Comparison of ENCODE assay signal across 17 mouse cellular contexts in the genomic region with DNA sequence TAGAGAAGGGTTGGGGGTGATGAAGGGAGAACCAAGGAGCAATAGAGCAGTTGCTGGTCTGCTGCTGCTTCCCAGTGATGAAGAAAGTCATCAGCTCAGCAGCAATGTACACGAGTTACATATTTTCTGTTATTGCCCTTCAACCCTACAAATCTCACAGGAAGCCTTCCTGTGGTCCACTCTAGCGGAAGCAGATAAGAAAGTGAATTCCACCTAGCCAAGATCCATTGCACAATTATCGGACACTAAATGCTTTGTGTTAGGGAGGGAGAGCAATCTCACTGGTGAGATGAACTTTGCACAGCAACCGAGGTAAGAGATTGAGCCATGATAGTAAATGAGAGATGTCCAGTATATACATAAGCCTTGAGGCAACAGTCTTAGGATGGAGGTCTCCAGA.
"Had no signal": no experiment of that assay in that cellular context is flagged by ENCODE, and none has a peak within 500 bp of the region (broad histone marks: within the 10 kb centered on the region; RNA-seq: fewer than 3 reads in every experiment).

No protein-coding gene starts in this region.

- H3K4me1 ChIP-seq: midbrain, embryonic 13.5 days; midbrain, embryonic 15.5 days; neural tube, embryonic 12.5 days; stomach, embryonic 15.5 days had no signal

- H3K9ac ChIP-seq: liver, postnatal 0 days; lung, embryonic 15.5 days; midbrain, embryonic 13.5 days; midbrain, embryonic 15.5 days; neural tube, embryonic 12.5 days; stomach, embryonic 15.5 days had no signal

- H3K27me3 ChIP-seq: lung, embryonic 15.5 days; midbrain, embryonic 13.5 days; midbrain, embryonic 15.5 days; neural tube, embryonic 12.5 days; stomach, embryonic 15.5 days had no signal

- H3K27ac ChIP-seq: lung, embryonic 15.5 days; macrophage; midbrain, embryonic 13.5 days; midbrain, embryonic 15.5 days; neural tube, embryonic 12.5 days; stomach, embryonic 15.5 days; stomach, postnatal 0 days had no signal

- H3K9me3 ChIP-seq: lung, embryonic 15.5 days; midbrain, embryonic 13.5 days; midbrain, embryonic 15.5 days; neural tube, embryonic 12.5 days; stomach, embryonic 15.5 days had no signal

- H3K36me3 ChIP-seq: lung, embryonic 15.5 days; midbrain, embryonic 13.5 days; midbrain, embryonic 15.5 days; neural tube, embryonic 12.5 days; stomach, embryonic 15.5 days had no signal

- H3K4me3 ChIP-seq: lung, embryonic 15.5 days; midbrain, embryonic 13.5 days; midbrain, embryonic 15.5 days; neural tube, embryonic 12.5 days; stomach, embryonic 15.5 days had no signal

- H3K4me2 ChIP-seq: lung, embryonic 15.5 days; midbrain, embryonic 11.5 days; midbrain, embryonic 13.5 days; midbrain, embryonic 15.5 days; neural tube, embryonic 12.5 days; stomach, embryonic 15.5 days had no signal

- DNase-seq: liver, postnatal 0 days; lung, adult 2 months; lung, postnatal 14 days; lung, postnatal 36 days; right cerebral cortex, postnatal 14 days; thymus, adult 2 months; thymus, postnatal 25 days; thymus, postnatal 4 days had no signal

- ATAC-seq: liver, postnatal 0 days; lung, postnatal 0 days; midbrain, embryonic 13.5 days; midbrain, embryonic 15.5 days had no signal
